In genomic region chr4:131350268-131350667, GRCm38 (mm10) we compare ENCODE assay signal across 26 mouse cellular contexts.
"Had no signal": no experiment of that assay in that cellular context is flagged by ENCODE, and none has a peak within 500 bp of the region (broad histone marks: within the 10 kb centered on the region; RNA-seq: fewer than 3 reads in every experiment).

No protein-coding gene starts in this region.

- ATAC-seq: hindbrain, embryonic 16.5 days; inflammation-experienced regulatory T-cells, adult 6 months; intestine, embryonic 15.5 days; intestine, postnatal 0 days; liver, embryonic 12.5 days had no signal

- H3K36me3 ChIP-seq: heart, embryonic 10.5 days; heart, embryonic 12.5 days; hindbrain, embryonic 10.5 days; hindbrain, embryonic 12.5 days; intestine, embryonic 15.5 days; limb, embryonic 13.5 days; limb, embryonic 15.5 days; liver, embryonic 12.5 days had no signal

- H3K9ac ChIP-seq: heart, embryonic 12.5 days; hindbrain, embryonic 12.5 days; intestine, embryonic 15.5 days; limb, embryonic 13.5 days; limb, embryonic 15.5 days; liver, embryonic 12.5 days; liver, embryonic 14.5 days had no signal

- H3K4me2 ChIP-seq: heart, embryonic 12.5 days; hindbrain, embryonic 12.5 days; intestine, embryonic 15.5 days; limb, embryonic 13.5 days; limb, embryonic 15.5 days; liver, embryonic 12.5 days had no signal

- DNase-seq: gastrocnemius, adult 2 months; gastrocnemius, postnatal 10 days; gastrocnemius, postnatal 25 days; heart, adult 18-20 months; heart, postnatal 10 days; heart, postnatal 4 days; kidney, adult 18-20 months; kidney, adult 8-10 months; kidney, postnatal 10 days; kidney, postnatal 25 days; kidney, postnatal 4 days; layer of hippocampus, postnatal 36 days; left cerebral cortex, postnatal 4 days had no signal

- H3K9me3 ChIP-seq: heart, embryonic 10.5 days; heart, embryonic 12.5 days; hindbrain, embryonic 10.5 days; hindbrain, embryonic 12.5 days; intestine, embryonic 15.5 days; limb, embryonic 13.5 days; limb, embryonic 15.5 days; liver, embryonic 12.5 days had no signal

- H3K4me3 ChIP-seq: gastrocnemius, adult 2 months; heart, embryonic 10.5 days; heart, embryonic 12.5 days; hindbrain, embryonic 10.5 days; hindbrain, embryonic 12.5 days; intestine, embryonic 15.5 days; layer of hippocampus, adult 2 months; limb, embryonic 13.5 days; limb, embryonic 15.5 days; liver, embryonic 12.5 days had no signal

- H3K4me1 ChIP-seq: heart, embryonic 12.5 days; intestine, embryonic 15.5 days; limb, embryonic 15.5 days; liver, embryonic 12.5 days had no signal

- H3K27ac ChIP-seq: gastrocnemius, adult 2 months; heart, embryonic 10.5 days; hindbrain, embryonic 10.5 days; hindbrain, embryonic 12.5 days; intestine, embryonic 15.5 days; layer of hippocampus, adult 2 months; limb, embryonic 13.5 days; limb, embryonic 15.5 days; liver, embryonic 12.5 days; liver, embryonic 14.5 days had no signal

- H3K27me3 ChIP-seq: hindbrain, embryonic 12.5 days; intestine, embryonic 15.5 days; liver, embryonic 12.5 days had no signal
